Mouse (Mus musculus): ENCODE data around the gene Mypn. TPM values are rescaled to one million over a fixed set of nuclear protein-coding genes. Genes with fewer than 3 reads are reported as not detected.

Gene Mypn
- total and polyA plus RNA-seq, 3 experiments, result 0.17 to 0.81 (median 0.39) TPM

GRCm38 (mm10) chr10:63098191-63098590 lies 105.6 kb downstream of the Mypn start:
- dilution Hi-C loops (cut with MboI; ENCODE audit: extremely low pct_ligation_motif_present, extremely low pct_unique_long_range_greater_than_20kb, low sequenced_read_pairs) (no loop called here), in situ Hi-C loops (cut with MboI; ENCODE audit: low pct_ligation_motif_present, low pct_unique_long_range_greater_than_20kb, low sequenced_read_pairs) (no loop called here)
- no peak overlapping the region for H3K4me2 ChIP-seq (ENCODE audit: insufficient read depth, low read depth, poor library complexity, severe bottlenecking)
- no peak for DNase-seq (ENCODE audit: extremely low read depth)
- H3K79me2 ChIP-seq (replicated peaks; ENCODE audit: control insufficient read depth, extremely low read depth, insufficient read depth, poor library complexity, severe bottlenecking), result no peaks in the 10 kb centered on the region
- no peaks in the 10 kb centered on the region for H3K9me3 ChIP-seq (replicated peaks; ENCODE audit: low read length)
- H3K36me3 ChIP-seq (replicated peaks in 1 of 2; ENCODE audit: control insufficient read depth in 1 of 2, insufficient read depth in 1 of 2, low read length in 1 of 2), result no peaks in the 10 kb centered on the region
- H3K4me3 ChIP-seq (replicated peaks in 1 of 3; ENCODE audit: low read depth in 2 of 3, low read length in 2 of 3, poor library complexity in 1 of 3), result no peak overlapping the region
- TF ChIP-seq IRF4 (IDR thresholded peaks at IDR 0.05; ENCODE audit: low read depth, low read length) (no peak), E2F4 (IDR thresholded peaks at IDR 0.05; ENCODE audit: insufficient replicate concordance, low read depth, low read length) (no peak)
- H3K4me1 ChIP-seq (ENCODE audit: control insufficient read depth in 1 of 2, insufficient read depth in 2 of 2), result peaks cover 0 to 8% of the 10 kb centered on the region in 2 experiments; a peak in 2 of 4 replicates
- no peak overlapping the region for H3K9ac ChIP-seq (ENCODE audit: insufficient read depth, low read depth)
- no peak overlapping the region for H3K27ac ChIP-seq (ENCODE audit: insufficient read depth, low read depth)
- no peaks in the 10 kb centered on the region for H3K27me3 ChIP-seq (replicated peaks)

- Histone ChIP-seq H3K4me3 (replicated peaks in 1 of 3; ENCODE audit: low read depth in 2 of 3, low read length in 2 of 3, poor library complexity in 1 of 3) (no peak overlapping the region), H3K9me3 (replicated peaks; ENCODE audit: low read length) (no peaks in the 10 kb centered on the region), H3K4me1 (ENCODE audit: control insufficient read depth in 1 of 2, insufficient read depth in 2 of 2) (peaks cover 0 to 4% of the 10 kb centered on the region in 2 experiments; a peak in 2 of 4 replicates), H3K27me3 (replicated peaks) (no peaks in the 10 kb centered on the region), H3K79me2 (replicated peaks; ENCODE audit: control insufficient read depth, extremely low read depth, insufficient read depth, poor library complexity, severe bottlenecking) (no peaks in the 10 kb centered on the region), H3K9ac (ENCODE audit: insufficient read depth, low read depth) (no peak overlapping the region), H3K4me2 (ENCODE audit: insufficient read depth, low read depth, poor library complexity, severe bottlenecking) (no peak overlapping the region), H3K27ac (ENCODE audit: insufficient read depth, low read depth) (no peak overlapping the region), H3K36me3 (replicated peaks in 1 of 2; ENCODE audit: control insufficient read depth in 1 of 2, insufficient read depth in 1 of 2, low read length in 1 of 2) (no peaks in the 10 kb centered on the region)
- TF ChIP-seq CTCF (conservative IDR thresholded peaks at IDR 0.05 in 1 of 2, IDR thresholded peaks at IDR 0.05 in 1 of 2; ENCODE audit: low read depth in 2 of 2, low read length in 2 of 2) (no peak), IRF4 (IDR thresholded peaks at IDR 0.05; ENCODE audit: low read depth, low read length) (no peak), MXI1 (IDR thresholded peaks at IDR 0.05; ENCODE audit: low read depth, low read length) (no peak), PAX5 (IDR thresholded peaks at IDR 0.05; ENCODE audit: low read length) (no peak), MYC (IDR thresholded peaks at IDR 0.05; ENCODE audit: low read depth, low read length) (no peak), SMC3 (IDR thresholded peaks at IDR 0.05; ENCODE audit: low read depth, low read length) (no peak), MEF2A (IDR thresholded peaks at IDR 0.05; ENCODE audit: borderline replicate concordance, low read depth, low read length) (no peak), ETS1 (conservative IDR thresholded peaks at IDR 0.05; ENCODE audit: low read depth, low read length) (no peak), HCFC1 (IDR thresholded peaks at IDR 0.05; ENCODE audit: low read depth, low read length) (no peak), EP300 (IDR thresholded peaks at IDR 0.05; ENCODE audit: low read length) (no peak)
- dilution Hi-C loops (cut with MboI; ENCODE audit: extremely low pct_ligation_motif_present, extremely low pct_unique_long_range_greater_than_20kb, low sequenced_read_pairs), result no loop called here
- in situ Hi-C loops (cut with MboI; ENCODE audit: low pct_ligation_motif_present, low pct_unique_long_range_greater_than_20kb, low sequenced_read_pairs), result no loop called here
- DNase-seq (ENCODE audit: extremely low read depth), result no peak
Observed at GRCm38 (mm10) chr10:63096757-63097156, 107.0 kb downstream of the Mypn start.

- H3K9me3 ChIP-seq (replicated peaks; ENCODE audit: low read length), result no peaks in the 10 kb centered on the region
- DNase-seq (ENCODE audit: extremely low read depth), result no peak
- no peaks in the 10 kb centered on the region for H3K36me3 ChIP-seq (replicated peaks in 1 of 2; ENCODE audit: control insufficient read depth in 1 of 2, insufficient read depth in 1 of 2, low read length in 1 of 2)
- H3K9ac ChIP-seq (ENCODE audit: insufficient read depth, low read depth), result no peak overlapping the region
- H3K4me3 ChIP-seq (replicated peaks in 1 of 3; ENCODE audit: low read depth in 2 of 3, low read length in 2 of 3, poor library complexity in 1 of 3), result no peak overlapping the region
- no peaks in the 10 kb centered on the region for H3K27me3 ChIP-seq (replicated peaks)
- H3K4me1 ChIP-seq (ENCODE audit: control insufficient read depth in 1 of 2, insufficient read depth in 2 of 2), result peaks cover 4 to 8% of the 10 kb centered on the region in 2 experiments
- TF ChIP-seq CTCF (conservative IDR thresholded peaks at IDR 0.05 in 1 of 2, IDR thresholded peaks at IDR 0.05 in 1 of 2; ENCODE audit: low read depth in 2 of 2, low read length in 2 of 2) (no peak), JUND (conservative IDR thresholded peaks at IDR 0.05; ENCODE audit: low read depth, low read length) (no peak), POLR2A (IDR thresholded peaks at IDR 0.05; ENCODE audit: low read depth, low read length) (no peak), JUN (IDR thresholded peaks at IDR 0.05; ENCODE audit: insufficient read depth, low read depth, low read length) (no peak), USF1 (IDR thresholded peaks at IDR 0.05; ENCODE audit: low read depth, low read length) (no peak), HCFC1 (IDR thresholded peaks at IDR 0.05; ENCODE audit: low read depth, low read length) (no peak)
- dilution Hi-C loops (cut with MboI; ENCODE audit: extremely low pct_ligation_motif_present, extremely low pct_unique_long_range_greater_than_20kb, low sequenced_read_pairs), result no loop called here
- H3K27ac ChIP-seq (ENCODE audit: insufficient read depth, low read depth), result no peak overlapping the region
- H3K79me2 ChIP-seq (replicated peaks; ENCODE audit: control insufficient read depth, extremely low read depth, insufficient read depth, poor library complexity, severe bottlenecking), result no peaks in the 10 kb centered on the region
- in situ Hi-C loops (cut with MboI; ENCODE audit: low pct_ligation_motif_present, low pct_unique_long_range_greater_than_20kb, low sequenced_read_pairs), result no loop called here
- no peak overlapping the region for H3K4me2 ChIP-seq (ENCODE audit: insufficient read depth, low read depth, poor library complexity, severe bottlenecking)
Observed at GRCm38 (mm10) chr10:63092616-63093550, 110.9 kb downstream of the Mypn start.

Data from CH12.LX (cell line).